26 mouse cellular contexts compared by ENCODE assay signal in genomic region chr1:84780630-84781029, GRCm38 (mm10). TPM values are rescaled to one million over a fixed set of nuclear protein-coding genes. Genes with fewer than 3 reads are reported as not detected.
A peak's percentile ranks its signal among the peaks of the same experiment; 100 is the strongest.
DNase-seq lines count a peak whose midpoint lies in the region; ATAC-seq lines count a peak whose summit lies in the region.
"Had no signal": no experiment of that assay in that cellular context is flagged by ENCODE, and none has a peak within 500 bp of the region (broad histone marks: within the 10 kb centered on the region; RNA-seq: fewer than 3 reads in every experiment).

No protein-coding gene starts in this region.

- H3K4me3 ChIP-seq in heart, embryonic 12.5 days: no peak overlapping the region
- H3K4me3 ChIP-seq: embryonic facial prominence, embryonic 13.5 days; embryonic facial prominence, embryonic 15.5 days; erythroblast, embryonic 14.5 days; forebrain, embryonic 10.5 days; forebrain, embryonic 12.5 days had no signal

- H3K9ac ChIP-seq in heart, embryonic 12.5 days: no peak overlapping the region
- H3K9ac ChIP-seq: embryonic facial prominence, embryonic 13.5 days; embryonic facial prominence, embryonic 15.5 days; forebrain, embryonic 12.5 days had no signal

- H3K4me2 ChIP-seq in heart, embryonic 12.5 days: no peak overlapping the region
- H3K4me2 ChIP-seq: embryonic facial prominence, embryonic 13.5 days; embryonic facial prominence, embryonic 15.5 days; forebrain, embryonic 12.5 days had no signal

- H3K9me3 ChIP-seq in heart, embryonic 12.5 days (replicated peaks): no peaks in the 10 kb centered on the region
- H3K9me3 ChIP-seq: embryonic facial prominence, embryonic 13.5 days; embryonic facial prominence, embryonic 15.5 days; forebrain, embryonic 10.5 days; forebrain, embryonic 12.5 days; G1E had no signal

- peak; percentile 23 for DNase-seq in CD4-positive, CD25-positive, alpha-beta regulatory T cell, adult 2 months (ENCODE audit: low read depth, low spot score)
- DNase-seq in T-cell, adult 2 months (ENCODE audit: low spot score): peak; percentile 10
- DNase-seq in induced T-regulatory cell, adult 2 months (ENCODE audit: low read depth): peak; percentile 65
- DNase-seq in gastrocnemius, postnatal 25 days: no peak
- no peak for DNase-seq in layer of hippocampus, postnatal 25 days (ENCODE audit: extremely low spot score in 1 of 2, low spot score in 1 of 2)
- no peak for DNase-seq in left cerebral cortex, adult 8-10 months (ENCODE audit: low spot score in 2 of 2)
- DNase-seq: adrenal gland, adult 8-10 months; adrenal gland, postnatal 14 days; adrenal gland, postnatal 36 days; cerebellum, adult 11-12 months; cerebellum, adult 2 months; cerebellum, adult 9-10 months; cerebellum, postnatal 10 days; cerebellum, postnatal 25 days; embryo, embryonic 11 days had no signal

- WGBS in heart, embryonic 12.5 days: 95% methylated on average over 3 of the region's 3 CpGs

- H3K27ac ChIP-seq in heart, embryonic 12.5 days (ENCODE audit: poor library complexity, severe bottlenecking): no peak overlapping the region
- H3K27ac ChIP-seq: embryonic facial prominence, embryonic 13.5 days; embryonic facial prominence, embryonic 15.5 days; forebrain, embryonic 10.5 days; forebrain, embryonic 12.5 days had no signal

- no peak for ATAC-seq in heart, embryonic 12.5 days (ENCODE audit: insufficient number of reproducible peaks, low FRiP score)
- ATAC-seq: forebrain, embryonic 14.5 days; forebrain, embryonic 16.5 days; Patski had no signal

- no peaks in the 10 kb centered on the region for H3K27me3 ChIP-seq in heart, embryonic 12.5 days (replicated peaks)
- H3K27me3 ChIP-seq: CH12.LX; embryonic facial prominence, embryonic 13.5 days; embryonic facial prominence, embryonic 15.5 days; forebrain, embryonic 12.5 days; Patski had no signal

- no peaks in the 10 kb centered on the region for H3K4me1 ChIP-seq in heart, embryonic 12.5 days (replicated peaks)
- H3K4me1 ChIP-seq: embryonic facial prominence, embryonic 13.5 days; embryonic facial prominence, embryonic 15.5 days; forebrain, embryonic 10.5 days; forebrain, embryonic 12.5 days had no signal

- peaks cover 22% of the 10 kb centered on the region for H3K36me3 ChIP-seq in heart, embryonic 12.5 days

RNA-seq across cellular contexts. Expression of gene Fbxo36, which starts 59.0 kb away (rescaled TPM):
- 1 to 10 TPM; 1.5 to 1.9 TPM for total RNA-seq in gastrocnemius, postnatal 25 days (2021)
- total RNA-seq in layer of hippocampus, postnatal 25 days (2021): 1 to 10 TPM; 2.4 to 3.0 TPM
- 1 to 10 TPM; 3.0 to 4.6 (median 3.8) TPM for total RNA-seq in left cerebral cortex, adult 8-10 months (2022)
- polyA plus RNA-seq in heart, embryonic 12.5 days (2016; fragmentation: Nextera tagmentation; extraction: Ambion mirVana): 8.6 and 8.9 TPM in 2 replicates

RNA-seq across cellular contexts. Expression of gene Trip12, which starts 59.7 kb away (rescaled TPM):
- 100 to 1,000 TPM; 161 to 164 TPM for total RNA-seq in gastrocnemius, postnatal 25 days (2021)
- 100 to 1,000 TPM; 182 to 184 TPM for total RNA-seq in layer of hippocampus, postnatal 25 days (2021)
- 100 to 1,000 TPM; 177 to 244 (median 207) TPM for total RNA-seq in left cerebral cortex, adult 8-10 months (2022)
- polyA plus RNA-seq in heart, embryonic 12.5 days (2016; fragmentation: Nextera tagmentation; extraction: Ambion mirVana): 98.5 and 98.8 TPM in 2 replicates

Comparison
In these comparisons a context has a peak if more than half of its experiments do, and no peak if none do; other contexts are left out.
1. DNase-seq: peak in CD4-positive, CD25-positive, alpha-beta regulatory T cell, adult 2 months (single experiment), T-cell, adult 2 months (single experiment) and induced T-regulatory cell, adult 2 months (single experiment); none in gastrocnemius, postnatal 25 days (single experiment), layer of hippocampus, postnatal 25 days (0 of 2) and left cerebral cortex, adult 8-10 months (0 of 2).